Mouse (Mus musculus): ENCODE results near the gene Olfr43.

Gene Olfr43

DNA sequence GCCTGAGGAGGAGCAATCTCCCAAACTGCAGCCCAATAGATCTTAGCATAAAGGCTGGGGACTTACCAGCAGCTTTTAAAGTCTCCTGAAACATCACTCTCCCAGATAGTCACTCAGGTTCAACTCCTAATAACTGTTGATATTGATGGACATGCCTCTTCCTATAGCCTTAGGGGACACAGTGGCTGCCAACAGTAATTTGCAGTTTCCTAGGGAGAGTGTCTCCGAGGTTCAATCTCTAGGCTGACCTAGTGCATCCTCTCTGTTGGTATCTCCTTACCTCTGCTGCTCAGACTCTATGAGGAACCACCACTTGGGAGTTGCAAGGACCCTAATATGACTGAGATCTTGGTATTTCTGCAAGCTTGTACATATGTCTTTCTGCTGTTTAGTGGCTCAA, at the start of gene Olfr43:
TSS of gene Olfr43 (minus strand) at position 101 of the 400 bp plus-strand sequence.
- no peak for DNase-seq (ENCODE audit: low spot score in 2 of 2)

GRCm38 (mm10) chr11:74259508-74259907, 48.3 kb upstream of the Olfr43 start, which contains the start of gene Olfr406:
Gene Olfr406, plus strand, starts transcription at chr11:74259808.
- DNase-seq (ENCODE audit: low spot score in 2 of 2) = no peak

DNA sequence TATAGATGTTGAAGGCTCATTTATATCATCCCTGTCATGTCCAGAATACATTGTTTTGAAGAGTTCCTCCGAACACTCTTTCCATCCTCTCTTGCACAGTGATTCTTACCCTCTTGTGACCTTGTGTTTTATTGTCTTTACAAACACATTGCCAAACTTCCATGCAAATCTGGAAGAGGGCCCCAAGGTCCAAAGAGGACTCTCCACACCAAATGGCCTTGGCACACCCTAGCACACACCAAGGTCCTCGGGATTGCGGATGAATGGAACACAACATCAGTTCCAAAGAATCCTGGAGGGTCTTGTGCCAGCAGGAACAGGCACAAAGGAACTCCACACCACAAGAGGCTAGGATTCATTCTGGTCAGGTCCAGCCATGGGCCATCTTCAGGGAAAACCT, 30.0 kb upstream of the Olfr43 start:
- DNase-seq (ENCODE audit: low spot score in 2 of 2) = no peak

GRCm38 (mm10) chr11:74185949-74186348, 25.2 kb downstream of the Olfr43 start, which contains the start of gene Olfr403:
Gene Olfr403, plus strand, starts transcription at chr11:74186249.
- no peak for DNase-seq (ENCODE audit: low spot score in 2 of 2)

DNA sequence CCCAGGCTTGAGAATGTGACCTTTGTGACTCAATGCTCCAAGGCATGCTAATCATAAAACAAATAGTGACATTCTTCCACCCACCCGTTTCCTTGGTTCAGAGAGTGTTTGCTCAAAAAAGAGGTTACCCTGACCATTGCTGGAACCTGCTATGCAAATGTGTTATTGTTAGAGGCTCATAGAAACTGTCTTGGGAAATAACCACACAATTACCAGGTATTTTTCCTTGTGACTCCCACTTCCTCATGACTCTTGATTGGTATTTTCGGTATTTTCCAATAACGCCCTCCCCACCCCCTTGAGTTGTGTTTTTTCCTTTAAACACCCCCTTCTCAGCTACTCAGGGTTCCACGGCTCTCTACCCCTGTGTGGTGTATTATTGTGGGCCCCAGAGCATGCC, 27.4 kb downstream of the Olfr43 start:
- DNase-seq (ENCODE audit: low spot score in 2 of 2) = no peak

GRCm38 (mm10) chr11:74183168-74183567, 28.0 kb downstream of the Olfr43 start:
- DNase-seq (ENCODE audit: low spot score in 2 of 2) = no peak

GRCm38 (mm10) chr11:74168771-74169170, 42.4 kb downstream of the Olfr43 start:
- DNase-seq (ENCODE audit: low spot score in 2 of 2) = no peak
